In genomic region chr11:96279421-96280233, GRCm38 (mm10) we compare ENCODE assay signal across 13 mouse cellular contexts. TPM values are rescaled to one million over a fixed set of nuclear protein-coding genes. Genes with fewer than 3 reads are reported as not detected.
DNase-seq lines count a peak whose midpoint lies in the region; ATAC-seq and TF ChIP-seq lines count a peak whose summit lies in the region.
"Had no signal": no experiment of that assay in that cellular context is flagged by ENCODE, and none has a peak within 500 bp of the region (broad histone marks: within the 10 kb centered on the region; RNA-seq: fewer than 3 reads in every experiment).

No protein-coding gene starts in this region.

- H3K4me3 ChIP-seq in neural tube, embryonic 12.5 days: peak overlapping the region; percentile 44
- H3K4me3 ChIP-seq in thymus, adult 2 months (ENCODE audit: control insufficient read depth, insufficient read depth, low read length): no peak overlapping the region
- H3K4me3 ChIP-seq in liver, postnatal 0 days (ENCODE audit: low read depth, low read length): no peak overlapping the region
- H3K4me3 ChIP-seq: embryonic facial prominence, embryonic 12.5 days had no signal

- ATAC-seq in neural tube, embryonic 12.5 days (ENCODE audit: low FRiP score, low read depth): no peak
- ATAC-seq in liver, postnatal 0 days: no peak

- H3K27me3 ChIP-seq in neural tube, embryonic 12.5 days (replicated peaks): 0 out of 2 replicates have a peak, but pooled peaks cover 3% of the 10 kb centered on the region
- H3K27me3 ChIP-seq in thymus, adult 2 months (ENCODE audit: control insufficient read depth, insufficient read depth, low read length): peaks cover 55% of the 10 kb centered on the region
- peaks cover 94% of the 10 kb centered on the region for H3K27me3 ChIP-seq in liver, postnatal 0 days (ENCODE audit: insufficient read depth, low read length)

- DNase-seq in ES-CJ7 (ENCODE audit: low read depth, low spot score): peak; percentile 43
- DNase-seq in adrenal gland, postnatal 36 days: peak; percentile 36 to 59
- DNase-seq in kidney, adult 11 months: peak; percentile 64
- no peak for DNase-seq in thymus, adult 2 months
- DNase-seq in layer of hippocampus, adult 8-10 months (ENCODE audit: low spot score in 2 of 2): no peak
- DNase-seq in liver, postnatal 0 days: no peak

- TF ChIP-seq EP300 in liver, postnatal 0 days (IDR thresholded peaks at IDR 0.05; ENCODE audit: low read depth): no peak

- 1% methylated on average over 31 of the region's 31 CpGs for WGBS in neural tube, embryonic 12.5 days
- WGBS in thymus, adult 2 months: 15% methylated on average over 31 of the region's 31 CpGs
- 5% methylated on average over 31 of the region's 31 CpGs for WGBS in liver, postnatal 0 days (ENCODE audit: insufficient replicate concordance)

- H3K27ac ChIP-seq in neural tube, embryonic 12.5 days: peak overlapping the region; percentile 100
- no peak overlapping the region for H3K27ac ChIP-seq in thymus, adult 2 months (ENCODE audit: control insufficient read depth, insufficient read depth, low read length)
- H3K27ac ChIP-seq in liver, postnatal 0 days (ENCODE audit: low read depth): no peak overlapping the region
- H3K27ac ChIP-seq: embryonic facial prominence, embryonic 12.5 days had no signal

- no peaks in the 10 kb centered on the region for H3K9me3 ChIP-seq in neural tube, embryonic 12.5 days
- H3K9me3 ChIP-seq in liver, postnatal 0 days (ENCODE audit: low read length): no peaks in the 10 kb centered on the region
- H3K9me3 ChIP-seq: embryonic facial prominence, embryonic 12.5 days; G1E had no signal

- peak overlapping the region; percentile 100 for H3K9ac ChIP-seq in neural tube, embryonic 12.5 days
- H3K9ac ChIP-seq in liver, postnatal 0 days (replicated peaks): no peak overlapping the region
- H3K9ac ChIP-seq: embryonic facial prominence, embryonic 12.5 days had no signal

- peak overlapping the region; percentile 100 for H3K4me2 ChIP-seq in neural tube, embryonic 12.5 days (replicated peaks)
- no peak overlapping the region for H3K4me2 ChIP-seq in liver, postnatal 0 days (ENCODE audit: low read depth, low read length)
- H3K4me2 ChIP-seq: embryonic facial prominence, embryonic 12.5 days had no signal

- H3K4me1 ChIP-seq in neural tube, embryonic 12.5 days: peaks cover 58% of the 10 kb centered on the region
- no peaks in the 10 kb centered on the region; the same call in 1 of the 2 replicates for H3K4me1 ChIP-seq in thymus, adult 2 months (replicated peaks; ENCODE audit: control insufficient read depth, insufficient read depth, low read length)
- H3K4me1 ChIP-seq in liver, postnatal 0 days (ENCODE audit: insufficient read depth): no peaks in the 10 kb centered on the region

- TF ChIP-seq POLR2A in thymus, adult 2 months (IDR thresholded peaks at IDR 0.05; ENCODE audit: control insufficient read depth, extremely low read depth, insufficient read depth, low read length, poor library complexity): no peak

- TF ChIP-seq CTCF in thymus, adult 2 months (IDR thresholded peaks at IDR 0.05; ENCODE audit: borderline replicate concordance, control insufficient read depth, extremely low read depth, insufficient read depth, low read length, poor library complexity): no peak
- TF ChIP-seq CTCF in liver, postnatal 0 days (IDR thresholded peaks at IDR 0.05; ENCODE audit: low read depth): no peak

- peaks cover 3% of the 10 kb centered on the region; the same call in 1 of the 2 replicates for H3K36me3 ChIP-seq in neural tube, embryonic 12.5 days
- no peaks in the 10 kb centered on the region for H3K36me3 ChIP-seq in thymus, adult 2 months (ENCODE audit: control insufficient read depth, insufficient read depth, low read length)
- H3K36me3 ChIP-seq in liver, postnatal 0 days (replicated peaks; ENCODE audit: insufficient read depth, low read length): no peaks in the 10 kb centered on the region
- H3K36me3 ChIP-seq: embryonic facial prominence, embryonic 12.5 days; G1E had no signal

RNA-seq across cellular contexts. Expression of gene Hoxb8, which starts 2.1 kb away (rescaled TPM):
- total RNA-seq in adrenal gland, postnatal 36 days (2021): 10 to 100 TPM; 59.4 to 80.5 TPM
- polyA plus RNA-seq in neural tube, embryonic 12.5 days (2016; fragmentation: Nextera tagmentation; extraction: Ambion mirVana): 35.7 and 53.3 TPM in 2 replicates
- 0.09 and 0.20 TPM in 2 replicates for polyA plus RNA-seq in thymus, adult 2 months (2012; rRNA removed)
- total RNA-seq in layer of hippocampus, adult 8-10 months (2022): not detected
- not detected in 2 replicates for polyA plus RNA-seq in liver, postnatal 0 days (2015; fragmentation: Nextera tagmentation; extraction: Ambion mirVana)
- total RNA-seq: layer of hippocampus, postnatal 14 days had no signal
- polyA plus RNA-seq: embryonic facial prominence, embryonic 12.5 days; forebrain, embryonic 14.5 days; heart, postnatal 0 days had no signal

RNA-seq across cellular contexts. Expression of gene Hoxb7, which starts 6.8 kb away (rescaled TPM):
- 10 to 100 TPM; 35.5 to 49.8 TPM for total RNA-seq in adrenal gland, postnatal 36 days (2021)
- 97.1 and 101 TPM in 2 replicates for polyA plus RNA-seq in neural tube, embryonic 12.5 days (2016; fragmentation: Nextera tagmentation; extraction: Ambion mirVana)
- 0.09 TPM in 1 of 2 replicates, not detected in the other for polyA plus RNA-seq in thymus, adult 2 months (2012; rRNA removed)
- not detected for total RNA-seq in layer of hippocampus, adult 8-10 months (2022)
- polyA plus RNA-seq in liver, postnatal 0 days (2015; fragmentation: Nextera tagmentation; extraction: Ambion mirVana): 0.27 and 0.51 TPM in 2 replicates
- total RNA-seq: G1E; layer of hippocampus, postnatal 14 days had no signal
- polyA plus RNA-seq: cerebellum, adult 2 months; embryonic facial prominence, embryonic 12.5 days; forebrain, embryonic 14.5 days; G1E had no signal

RNA-seq across cellular contexts. Expression of gene Hoxb9, which starts 8.4 kb away (rescaled TPM):
- total RNA-seq in adrenal gland, postnatal 36 days (2021): 100 to 1,000 TPM; 225 to 357 TPM
- 76.1 and 90.5 TPM in 2 replicates for polyA plus RNA-seq in neural tube, embryonic 12.5 days (2016; fragmentation: Nextera tagmentation; extraction: Ambion mirVana)
- 0.09 and 0.22 TPM in 2 replicates for polyA plus RNA-seq in thymus, adult 2 months (2012; rRNA removed)
- not detected for total RNA-seq in layer of hippocampus, adult 8-10 months (2022)
- polyA plus RNA-seq in liver, postnatal 0 days (2015; fragmentation: Nextera tagmentation; extraction: Ambion mirVana): not detected in 2 replicates
- total RNA-seq: G1E; layer of hippocampus, postnatal 14 days had no signal
- polyA plus RNA-seq: cerebellum, adult 2 months; forebrain, embryonic 14.5 days; G1E; heart, postnatal 0 days had no signal

RNA-seq across cellular contexts. Expression of gene Hoxb6, which starts 12.6 kb away (rescaled TPM):
- 10 to 100 TPM; 43.9 to 62.2 TPM for total RNA-seq in adrenal gland, postnatal 36 days (2021)
- 145 and 151 TPM in 2 replicates for polyA plus RNA-seq in neural tube, embryonic 12.5 days (2016; fragmentation: Nextera tagmentation; extraction: Ambion mirVana)
- polyA plus RNA-seq in thymus, adult 2 months (2012; rRNA removed): 0.18 and 0.50 TPM in 2 replicates
- total RNA-seq in layer of hippocampus, adult 8-10 months (2022): not detected
- not detected in 2 replicates for polyA plus RNA-seq in liver, postnatal 0 days (2015; fragmentation: Nextera tagmentation; extraction: Ambion mirVana)
- total RNA-seq: G1E; layer of hippocampus, postnatal 14 days had no signal
- polyA plus RNA-seq: embryonic facial prominence, embryonic 12.5 days; forebrain, embryonic 14.5 days; heart, postnatal 0 days had no signal

RNA-seq across cellular contexts. Expression of gene Hoxb5, which starts 23.5 kb away (rescaled TPM):
- total RNA-seq in adrenal gland, postnatal 36 days (2021): 10 to 100 TPM; 16.1 to 27.0 TPM
- 79.2 and 94.7 TPM in 2 replicates for polyA plus RNA-seq in neural tube, embryonic 12.5 days (2016; fragmentation: Nextera tagmentation; extraction: Ambion mirVana)
- 0.18 and 0.22 TPM in 2 replicates for polyA plus RNA-seq in thymus, adult 2 months (2012; rRNA removed)
- total RNA-seq in layer of hippocampus, adult 8-10 months (2022): not detected
- polyA plus RNA-seq in liver, postnatal 0 days (2015; fragmentation: Nextera tagmentation; extraction: Ambion mirVana): 0.75 and 0.91 TPM in 2 replicates
- total RNA-seq: layer of hippocampus, postnatal 14 days had no signal
- polyA plus RNA-seq: forebrain, embryonic 14.5 days had no signal

Comparison
In these comparisons a context has a peak if more than half of its experiments do, and no peak if none do; other contexts are left out.
1. DNase-seq: peak in ES-CJ7 (single experiment), adrenal gland, postnatal 36 days (2 of 2) and kidney, adult 11 months (single experiment); none in thymus, adult 2 months (single experiment), layer of hippocampus, adult 8-10 months (0 of 2) and liver, postnatal 0 days (single experiment).
2. RNA of gene Hoxb8, which starts 2.1 kb away (polyA plus RNA-seq): 35.7 to 53.3 TPM in neural tube, embryonic 12.5 days; 0.09 to 0.20 TPM in thymus, adult 2 months and not detected in liver, postnatal 0 days; every median in the first group is over 10 times any median in the second.
3. RNA of gene Hoxb7, which starts 6.8 kb away (polyA plus RNA-seq): 97.1 to 101 TPM in neural tube, embryonic 12.5 days; 0.27 to 0.51 TPM in liver, postnatal 0 days and 0.09 TPM in thymus, adult 2 months; every median in the first group is over 10 times any median in the second.
4. RNA of gene Hoxb9, which starts 8.4 kb away (polyA plus RNA-seq): 76.1 to 90.5 TPM in neural tube, embryonic 12.5 days; 0.09 to 0.22 TPM in thymus, adult 2 months and not detected in liver, postnatal 0 days; every median in the first group is over 10 times any median in the second.